Mouse (Mus musculus) large intestine, adult 2 months (tissue): ENCODE data around the gene Foxa3. TPM values are rescaled to one million over a fixed set of nuclear protein-coding genes. Genes with fewer than 3 reads are reported as not detected.
"Not testable (repeated sequence)": the region's sequence is repeated elsewhere in the genome, so short reads cannot be mapped to it uniquely, and the experiment has no call there.

Experiments used
- DNase-seq: peaks from one replicate; pipeline ENCODE4 v3.0.0-alpha.2; 2012; ENCODE audit warnings: low read depth, low spot score
- WGBS: fragments of 180-500 bp; shearing (Covaris S2); methylation state at CpG from one replicate; pipeline ENCODE4 v1.1.7; 2018; 5-methylcytosine and 5-hydroxymethylcytosine counted together
- polyA plus RNA-seq: library from polyadenylated mRNA; depleted of rRNA; stranded (reverse); fragments of >200 nt; gene quantifications from 2 replicates; pipeline ENCODE4 v1.2.3, GENCODE M21; 2012; rRNA removed

Foxa3 gene
- 24.9 and 28.3 TPM in 2 replicates for polyA plus RNA-seq

GRCm38 (mm10) chr7:19023357-19023814, at the start of gene Foxa3:
Foxa3 (minus strand) TSS chr7:19023538.
- 1% methylated on average over 29 of the region's 30 CpGs for WGBS
- no peak for DNase-seq

DNA sequence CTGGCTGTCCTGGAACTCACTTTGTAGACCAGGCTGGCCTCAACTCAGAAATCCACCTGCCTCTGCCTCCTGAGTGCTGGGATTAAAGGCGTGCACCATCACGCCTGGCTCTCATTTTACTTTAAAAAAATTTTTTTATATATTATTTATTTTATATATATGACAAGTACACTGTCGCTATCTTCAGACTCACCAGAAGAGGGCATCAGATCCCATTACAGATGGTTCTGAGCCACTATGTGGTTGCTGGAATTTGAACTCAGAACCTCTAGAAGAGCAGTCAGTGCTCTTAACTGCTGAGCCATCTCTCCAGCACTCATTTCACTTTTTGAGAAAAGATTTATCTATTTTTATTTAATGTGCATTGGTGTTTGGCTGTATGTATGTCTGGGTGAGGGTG, 47.7 kb upstream of the Foxa3 start:
- not testable (repeated sequence) for DNase-seq
- 23% methylated on average over 3 of the region's 3 CpGs for WGBS

DNA sequence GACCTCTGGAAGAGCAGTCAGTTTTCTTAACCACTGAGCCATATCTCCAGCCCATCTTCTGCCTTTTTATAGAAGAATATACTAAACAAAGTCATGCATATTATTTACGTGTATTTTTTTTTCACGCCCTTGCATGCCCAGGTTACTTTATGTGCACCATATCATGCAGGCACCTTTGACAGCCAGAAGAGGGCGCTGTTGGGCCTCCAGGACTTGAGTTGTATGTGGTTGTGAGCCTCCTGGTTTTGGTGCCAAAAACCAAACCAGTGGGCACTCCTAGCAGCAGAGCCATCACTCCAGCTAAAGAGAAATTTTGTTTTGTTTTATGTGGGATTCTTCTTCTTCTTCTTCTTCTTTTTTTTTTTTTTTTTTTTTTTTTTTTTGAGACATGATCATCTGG, 46.2 kb upstream of the Foxa3 start:
- WGBS = 54% methylated on average over 3 of the region's 3 CpGs
- no peak for DNase-seq

GRCm38 (mm10) chr7:19068707-19069106, 45.4 kb upstream of the Foxa3 start:
- no peak for DNase-seq
- WGBS = 0% methylated on average over 2 of the region's 2 CpGs

- 53% methylated on average over 14 of the region's 14 CpGs for WGBS
- DNase-seq = no peak
These were observed 44.6 kb upstream of the Foxa3 start for GRCm38 (mm10) chr7:19067935-19068334.

- WGBS = 32% methylated on average over 14 of the region's 14 CpGs
- no peak for DNase-seq
These were observed 43.7 kb upstream of the Foxa3 start for GRCm38 (mm10) chr7:19067063-19067462.

- DNase-seq = no peak
- 51% methylated on average over 13 of the region's 13 CpGs for WGBS
These were observed 42.6 kb upstream of the Foxa3 start for GRCm38 (mm10) chr7:19065896-19066295.

- no peak for DNase-seq
- WGBS = 87% methylated on average over 10 of the region's 10 CpGs
These were observed 34.1 kb upstream of the Foxa3 start for GRCm38 (mm10) chr7:19057405-19057804.

DNA sequence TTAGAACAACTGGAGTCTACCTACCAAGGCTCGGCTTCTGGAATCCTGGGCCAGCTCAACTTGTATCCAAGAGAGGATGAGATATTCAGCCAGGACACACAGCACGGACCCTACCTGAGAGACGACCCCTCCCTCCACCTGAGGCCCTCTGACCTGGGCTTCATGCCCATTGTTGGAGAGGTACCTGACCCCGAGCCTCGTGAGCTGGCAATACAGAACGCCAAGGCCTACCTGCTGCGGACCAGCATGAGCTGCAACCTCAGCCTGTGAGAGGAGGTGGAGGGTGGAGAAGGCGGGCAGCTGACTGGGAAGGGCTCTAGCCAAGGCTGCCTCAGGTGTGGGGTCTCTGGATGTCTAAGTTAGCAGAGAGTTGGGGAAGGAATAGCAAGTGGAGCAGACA, 31.8 kb upstream of the Foxa3 start:
- 90% methylated on average over 8 of the region's 8 CpGs for WGBS
- no peak for DNase-seq

DNA sequence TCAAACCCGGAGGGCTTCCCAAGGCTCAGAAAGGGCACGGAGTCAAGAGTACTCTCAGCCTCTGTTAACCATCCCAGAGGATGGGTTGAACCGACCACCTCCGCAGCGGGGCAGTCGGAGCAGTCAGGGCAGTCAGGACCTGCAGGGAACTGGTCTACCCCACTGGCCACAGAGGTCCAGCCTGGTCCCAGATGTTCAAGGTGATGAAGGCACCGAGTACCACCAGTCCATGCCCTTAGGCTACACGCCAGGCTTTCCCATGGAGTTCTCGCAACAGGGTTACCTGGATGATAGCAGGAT, 31.4 kb upstream of the Foxa3 start:
- no peak for DNase-seq
- WGBS = 86% methylated on average over 9 of the region's 9 CpGs

DNA sequence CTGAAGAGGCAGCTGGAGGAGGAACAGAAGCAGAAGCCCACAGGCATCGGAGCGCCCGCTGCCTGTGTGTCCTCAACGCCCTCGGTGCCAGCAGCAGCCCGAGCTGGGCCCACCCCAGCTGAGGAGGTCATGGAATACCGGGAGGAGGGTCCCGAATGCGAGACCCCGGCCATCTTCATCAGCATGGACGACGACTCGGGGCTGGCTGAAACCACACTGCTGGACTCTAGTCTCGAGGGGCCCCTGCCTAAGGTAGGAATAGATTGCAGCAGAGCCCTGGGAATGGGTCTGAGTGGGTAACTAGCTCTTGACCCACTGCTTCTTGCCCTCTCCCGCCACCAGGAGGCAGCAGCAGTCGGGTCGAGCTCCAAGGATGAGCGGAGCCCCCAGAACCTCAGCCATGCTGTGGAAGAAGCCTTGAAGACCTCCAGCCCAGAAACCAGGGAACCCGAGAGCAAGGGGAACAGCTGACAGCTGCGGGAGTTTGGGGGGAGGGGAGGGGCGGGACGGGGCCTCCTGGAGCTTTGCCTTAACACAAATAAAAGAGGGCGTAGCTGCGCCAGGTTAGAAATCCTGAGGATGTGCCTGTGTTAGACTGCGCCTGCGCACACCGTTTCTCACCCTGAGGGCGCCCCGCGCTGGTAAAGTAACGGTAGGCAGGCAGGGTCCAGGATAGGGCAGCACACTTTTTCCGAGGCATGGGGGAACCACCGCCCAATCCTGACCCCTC, 30.9 kb upstream of the Foxa3 start, which contains the start of gene Rsph6a:
TSS of gene Rsph6a (plus strand) at position 644 of the 730 bp plus-strand sequence.
- 44% methylated on average over 33 of the region's 33 CpGs for WGBS
- no peak for DNase-seq

GRCm38 (mm10) chr7:19053136-19053532, 29.8 kb upstream of the Foxa3 start:
- no peak for DNase-seq
- 86% methylated on average over 7 of the region's 7 CpGs for WGBS

- 89% methylated on average over 15 of the region's 15 CpGs for WGBS
- DNase-seq = no peak
These were observed 29.2 kb upstream of the Foxa3 start for GRCm38 (mm10) chr7:19052345-19053135.

- DNase-seq = no peak
- WGBS = 67% methylated on average over 4 of the region's 4 CpGs
These were observed 27.8 kb upstream of the Foxa3 start for GRCm38 (mm10) chr7:19051161-19051560.

GRCm38 (mm10) chr7:19050172-19050571, 26.8 kb upstream of the Foxa3 start:
- 82% methylated on average over 8 of the region's 8 CpGs for WGBS
- DNase-seq = no peak

DNA sequence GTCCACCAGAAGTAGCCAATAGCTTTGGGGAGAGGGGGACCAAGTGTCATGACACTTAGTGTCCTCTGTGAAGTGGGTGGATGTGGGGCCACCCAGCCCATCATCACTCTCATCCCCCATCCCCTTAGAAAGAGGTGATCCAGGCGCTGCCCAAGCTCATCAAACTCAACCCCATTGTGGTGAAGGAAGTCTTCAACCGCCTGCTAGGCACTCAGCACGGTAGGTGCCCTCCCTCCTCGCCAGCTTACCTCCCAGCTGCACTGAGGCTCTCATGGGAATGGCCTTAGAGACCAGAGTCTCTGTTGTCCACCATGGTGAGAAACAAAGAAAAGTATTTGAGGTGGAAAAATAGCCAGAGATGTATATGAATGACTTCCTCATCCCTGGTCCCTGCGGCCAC, 25.9 kb upstream of the Foxa3 start:
- 85% methylated on average over 5 of the region's 5 CpGs for WGBS
- DNase-seq = no peak

GRCm38 (mm10) chr7:19048006-19048527, 24.7 kb upstream of the Foxa3 start:
- no peak for DNase-seq
- 89% methylated on average over 14 of the region's 14 CpGs for WGBS

DNA sequence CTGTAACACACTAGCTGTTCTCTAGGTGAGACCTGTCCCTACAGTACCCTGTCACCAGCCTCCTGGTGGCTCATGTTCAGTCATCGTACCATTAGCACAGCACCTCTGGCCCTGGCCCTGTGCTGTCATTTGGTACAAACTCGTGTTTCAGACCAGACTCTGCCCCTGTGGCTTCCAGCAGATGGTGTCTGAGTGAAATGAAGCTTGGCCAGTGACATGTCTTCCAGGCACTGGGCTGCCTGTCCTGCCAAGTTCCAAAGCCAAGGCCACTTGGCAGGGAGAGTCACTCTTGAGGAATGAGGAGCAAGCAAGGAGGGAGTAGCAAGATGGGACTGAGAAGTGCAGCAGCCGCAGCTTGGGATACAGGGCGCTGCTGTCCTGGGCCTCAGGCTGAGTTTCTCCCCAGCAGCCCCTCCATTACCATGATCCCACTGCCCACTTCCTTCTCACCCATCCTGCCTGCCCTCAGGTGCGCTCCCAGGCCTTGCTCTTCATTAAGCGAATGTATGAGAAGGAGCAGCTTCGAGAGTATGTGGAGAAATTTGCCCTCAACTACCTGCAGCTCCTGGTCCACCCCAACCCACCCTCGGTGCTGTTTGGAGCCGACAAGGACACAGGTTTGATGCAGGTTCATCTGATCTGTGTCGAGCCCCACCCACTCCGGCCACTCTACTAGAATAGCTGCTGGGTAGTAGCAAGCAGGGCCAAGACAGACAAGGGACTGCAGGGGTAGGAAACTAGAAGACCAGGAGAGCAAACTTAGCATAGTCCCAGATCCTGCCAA, 23.1 kb upstream of the Foxa3 start:
- 86% methylated on average over 11 of the region's 11 CpGs for WGBS
- DNase-seq = no peak

GRCm38 (mm10) chr7:19044616-19045015, 21.3 kb upstream of the Foxa3 start:
- WGBS = 89% methylated on average over 6 of the region's 6 CpGs
- DNase-seq = no peak

DNA sequence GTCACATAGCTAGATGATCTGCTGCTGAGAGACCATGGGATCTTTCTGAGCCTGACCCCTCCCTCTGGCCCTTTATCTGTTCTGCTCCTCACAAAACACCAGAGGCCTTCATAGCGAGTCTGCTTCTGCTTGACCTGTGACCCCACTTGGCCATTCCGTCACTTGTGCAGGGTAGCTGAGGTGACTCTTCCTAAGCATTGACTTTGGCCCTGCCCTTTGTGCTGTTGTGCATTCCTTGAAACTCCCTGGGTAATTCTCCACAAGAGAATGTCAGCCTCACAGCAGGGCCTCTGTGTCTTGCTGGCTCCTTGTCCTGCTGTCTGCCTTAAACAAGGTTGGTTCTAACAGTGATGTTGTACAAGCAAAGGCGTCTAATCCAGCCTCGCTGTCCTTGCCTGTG, 8.3 kb upstream of the Foxa3 start:
- WGBS = 88% methylated on average over 4 of the region's 4 CpGs
- DNase-seq = no peak
